Mouse (Mus musculus) thymus, adult 2 months (tissue): Measurements from ENCODE around the gene Rnf157.

ENCODE experiments used
- CTCF ChIP-seq: fragments of 200-500 bp; IDR thresholded peaks from 2 replicates; pipeline ENCODE4 v1.5.1; 2012; ENCODE audit warnings: mild to moderate bottlenecking, control low read depth, low read length, moderate library complexity, borderline replicate concordance; ENCODE audit not compliant: control insufficient read depth, poor library complexity, insufficient read depth; ENCODE audit errors: extremely low read depth
- POLR2A ChIP-seq: fragments of 200-500 bp; IDR thresholded peaks from 2 replicates; pipeline ENCODE4 v1.6.1; 2012; ENCODE audit warnings: mild to moderate bottlenecking, low read length, control low read depth, moderate library complexity; ENCODE audit not compliant: control insufficient read depth, poor library complexity, insufficient read depth; ENCODE audit errors: extremely low read depth

- no peak for TF ChIP-seq POLR2A
- no peak for TF ChIP-seq CTCF
Observed at GRCm38 (mm10) chr11:116330211-116330518, 82.7 kb downstream of the Rnf157 start.
